Mouse (Mus musculus) lung, embryonic 14.5 days (tissue): ENCODE results near the gene Tsc1. TPM values are rescaled to one million over a fixed set of nuclear protein-coding genes. Genes with fewer than 3 reads are reported as not detected.
A peak's percentile ranks its signal among the peaks of the same experiment; 100 is the strongest.

Experiments used
- ATAC-seq: fragments of 200-750 bp; cut with Nextera tagmentation; 2 replicates; pipeline ENCODE4 v1.8.0; 2017; ENCODE audit warnings: mild to moderate bottlenecking, moderate TSS enrichment, moderate library complexity; ENCODE audit not compliant: insufficient read depth
- DNase-seq: peaks from one replicate; pipeline ENCODE4 v3.0.0-alpha.2; 2015
- H3K27ac ChIP-seq: fragments of 300-500 bp; sonication (generic); 2 replicates; pipeline ENCODE4 v1.5.1; 2014; ENCODE audit warnings: low read depth, mild to moderate bottlenecking, moderate library complexity
- H3K27me3 ChIP-seq: fragments of 300-500 bp; sonication (generic); 2 replicates; pipeline ENCODE4 v1.6.1; 2014; ENCODE audit warnings: low read length, control low read depth; ENCODE audit not compliant: insufficient read depth
- H3K36me3 ChIP-seq: fragments of 300-500 bp; sonication (generic); 2 replicates; pipeline ENCODE4 v1.6.1; 2014; ENCODE audit warnings: control low read depth; ENCODE audit not compliant: insufficient read depth
- H3K4me1 ChIP-seq: fragments of 300-500 bp; sonication (generic); 2 replicates; pipeline ENCODE4 v1.6.1; 2014; ENCODE audit warnings: antibody characterized with exemption, control low read depth; ENCODE audit not compliant: insufficient read depth
- H3K4me2 ChIP-seq: fragments of 300-500 bp; sonication (generic); 2 replicates; pipeline ENCODE4 v1.6.1; 2014; ENCODE audit warnings: mild to moderate bottlenecking
- H3K4me3 ChIP-seq: fragments of 300-500 bp; sonication (generic); 2 replicates; pipeline ENCODE4 v1.5.1; 2014; ENCODE audit warnings: low read depth, low read length
- H3K9ac ChIP-seq: fragments of 300-500 bp; sonication (generic); 2 replicates; pipeline ENCODE4 v1.6.1; 2014
- H3K9me3 ChIP-seq: fragments of 300-500 bp; sonication (generic); 2 replicates; pipeline ENCODE4 v1.6.1; 2016; ENCODE audit warnings: low read depth, low read length, control low read depth
- CTCF ChIP-seq: IDR thresholded peaks from 2 replicates; pipeline ENCODE4 v1.5.1; 2016; ENCODE audit warnings: antibody characterized with exemption, low read depth
- WGBS: fragments of 180-500 bp; shearing (Covaris S2); extraction: QIAGEN DNeasy Blood & Tissue Kit; methylation state at CpG from one replicate; pipeline ENCODE4 v1.1.7; 2014; 5-methylcytosine and 5-hydroxymethylcytosine counted together
- polyA plus RNA-seq: library from polyadenylated mRNA; unstranded; fragments of >200 nt; fragmentation: Nextera tagmentation; extraction: Ambion mirVana; gene quantifications from 2 replicates; pipeline ENCODE4 v1.2.1, GENCODE M21; 2014

Tsc1 gene
- polyA plus RNA-seq, 1 experiment from 2014 or later = 22.2 TPM

DNA sequence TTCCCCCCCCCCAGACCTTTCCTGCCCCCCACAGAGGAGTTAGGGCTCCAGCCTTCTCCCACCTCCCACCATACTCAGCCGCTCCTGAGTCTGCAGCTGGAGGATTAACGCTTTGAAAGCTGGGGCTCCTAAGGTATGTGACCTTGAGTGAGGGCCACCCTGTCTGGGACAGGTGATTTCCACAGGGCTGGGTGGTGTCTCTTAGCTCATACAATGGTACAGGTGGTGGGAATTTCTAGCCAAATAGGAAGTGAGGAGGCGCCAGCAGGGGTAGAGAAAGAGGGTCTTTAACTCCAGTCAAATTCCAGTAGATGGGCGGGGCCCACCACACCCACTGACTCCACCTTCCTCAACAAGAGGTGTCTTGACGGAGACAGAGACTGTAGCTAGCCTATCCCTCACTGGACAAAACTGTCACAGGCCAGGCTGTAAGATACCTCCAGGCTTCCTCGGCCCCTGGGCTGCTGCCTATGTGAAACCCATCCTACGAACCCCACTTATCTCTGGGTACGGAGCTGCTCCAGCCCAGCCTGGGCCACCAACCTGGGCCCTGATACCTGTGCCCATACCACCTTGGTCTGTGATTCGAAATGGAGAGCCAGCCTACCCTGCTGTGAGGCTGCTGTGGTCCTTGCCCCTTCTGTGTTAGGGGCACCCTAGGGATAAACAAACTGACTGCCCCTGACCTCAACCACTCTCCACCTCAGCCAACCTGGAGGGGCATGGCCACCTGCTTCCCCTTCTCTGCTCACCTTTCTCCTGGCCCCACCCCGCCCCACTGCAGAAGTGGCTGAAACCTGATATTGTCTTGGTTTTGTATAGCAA is 33.5 kb upstream of the Tsc1 start:
- Histone ChIP-seq H3K27me3 (no peaks in the 10 kb centered on the region), H3K9me3 (no peaks in the 10 kb centered on the region), H3K4me3 (no peak overlapping the region), H3K27ac (no peak overlapping the region), H3K4me1 (no peaks in the 10 kb centered on the region), H3K9ac (no peak overlapping the region), H3K36me3 (no peaks in the 10 kb centered on the region), H3K4me2 (no peak overlapping the region)
- no peak for DNase-seq
- 42% methylated on average over 10 of the region's 10 CpGs for WGBS
- ATAC-seq = peak; percentile 31; the same call in 1 of the 2 replicates
- no peak for TF ChIP-seq CTCF

DNA sequence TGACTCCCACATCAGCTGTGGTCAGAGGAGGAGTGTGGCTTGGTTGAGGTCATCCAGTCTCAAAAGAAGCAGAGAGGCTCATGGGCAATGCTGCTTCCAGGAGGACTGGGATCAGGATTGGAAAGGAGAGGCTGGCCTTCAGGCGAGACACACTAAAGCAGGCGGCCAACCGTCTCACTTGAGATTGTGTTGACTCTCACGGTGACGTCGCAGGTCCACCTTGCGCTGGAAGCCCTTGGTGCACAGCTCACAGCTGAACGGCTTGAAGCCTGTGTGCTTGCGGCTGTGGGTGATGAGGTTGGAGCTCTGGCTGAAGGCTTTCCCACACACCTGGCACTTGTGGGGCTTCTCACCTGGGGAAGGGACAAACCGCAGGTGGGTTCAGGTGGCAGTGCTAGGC is 31.2 kb upstream of the Tsc1 start:
- no peak overlapping the region for H3K9ac ChIP-seq
- 61% methylated on average over 10 of the region's 10 CpGs for WGBS
- H3K27ac ChIP-seq = no peak overlapping the region
- no peaks in the 10 kb centered on the region for H3K4me1 ChIP-seq
- no peaks in the 10 kb centered on the region for H3K9me3 ChIP-seq
- ATAC-seq = no peak
- no peak for TF ChIP-seq CTCF
- H3K36me3 ChIP-seq = no peaks in the 10 kb centered on the region
- H3K4me2 ChIP-seq = no peak overlapping the region
- no peak overlapping the region for H3K4me3 ChIP-seq
- DNase-seq = peak; percentile 37
- no peaks in the 10 kb centered on the region for H3K27me3 ChIP-seq

DNA sequence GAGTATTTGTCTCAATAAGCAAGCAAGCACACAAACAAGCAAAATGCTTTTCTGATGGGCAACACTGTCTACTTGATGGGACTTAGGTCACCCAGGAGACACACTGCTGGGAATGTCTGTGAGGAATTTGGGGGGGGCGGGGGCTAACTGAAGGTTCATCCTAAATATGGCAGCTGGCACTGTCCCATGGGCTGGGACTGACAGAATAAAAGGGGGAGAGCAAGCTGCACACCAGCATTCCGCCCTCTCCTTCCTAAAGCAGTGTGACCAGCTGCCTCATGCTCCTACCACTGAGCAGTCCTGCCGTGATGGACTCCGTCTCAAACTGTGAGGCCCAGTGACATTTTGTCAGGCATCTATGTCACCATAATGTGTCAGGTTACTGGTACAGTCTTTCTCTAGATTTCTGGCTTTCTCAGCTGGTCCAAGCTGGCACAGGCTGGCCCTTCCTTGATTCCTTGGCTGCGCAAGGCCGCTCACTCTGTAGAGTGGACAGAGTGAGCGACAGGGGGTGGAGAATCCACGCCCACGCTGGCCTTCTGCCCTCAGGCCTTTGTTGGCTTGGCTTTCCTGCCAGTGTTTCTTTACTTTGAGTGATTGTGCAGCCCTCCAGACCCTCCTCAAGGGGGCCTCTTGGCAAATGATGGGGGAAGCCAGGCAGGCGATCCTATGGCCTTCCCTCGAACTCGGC is 30.2 kb upstream of the Tsc1 start:
- no peak for DNase-seq
- no peak for TF ChIP-seq CTCF
- 71% methylated on average over 12 of the region's 12 CpGs for WGBS
- Histone ChIP-seq H3K4me3 (no peak overlapping the region), H3K36me3 (no peaks in the 10 kb centered on the region), H3K4me1 (no peaks in the 10 kb centered on the region), H3K27ac (no peak overlapping the region), H3K9ac (no peak overlapping the region), H3K27me3 (no peaks in the 10 kb centered on the region), H3K9me3 (no peaks in the 10 kb centered on the region), H3K4me2 (no peak overlapping the region)
- ATAC-seq = no peak

DNA sequence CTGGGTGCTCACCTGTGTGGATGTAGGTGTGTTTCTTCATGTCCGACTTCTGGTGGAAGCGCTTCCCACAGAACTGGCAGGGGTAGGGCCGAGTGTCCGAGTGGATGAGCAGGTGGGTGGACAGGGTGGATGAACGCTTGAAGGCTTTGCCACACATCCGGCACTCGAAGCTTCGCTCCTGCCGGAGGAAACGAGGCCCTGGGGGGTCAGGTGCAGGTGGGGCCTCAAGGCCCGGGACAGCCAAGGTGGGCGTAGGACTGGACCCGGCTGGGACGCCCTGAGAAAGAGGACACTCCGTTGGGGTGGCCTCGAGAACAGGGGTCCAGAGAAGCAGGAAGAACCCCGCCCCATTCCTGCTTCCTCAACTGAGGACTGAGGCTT is 29.6 kb upstream of the Tsc1 start:
- no peak for TF ChIP-seq CTCF
- DNase-seq (no peak), ATAC-seq (no peak)
- H3K36me3 ChIP-seq = no peaks in the 10 kb centered on the region
- H3K27ac ChIP-seq = no peak overlapping the region
- 75% methylated on average over 17 of the region's 17 CpGs for WGBS
- H3K27me3 ChIP-seq = no peaks in the 10 kb centered on the region
- no peaks in the 10 kb centered on the region for H3K9me3 ChIP-seq
- H3K4me3 ChIP-seq = no peak overlapping the region
- no peak overlapping the region for H3K9ac ChIP-seq
- H3K4me1 ChIP-seq = no peaks in the 10 kb centered on the region
- H3K4me2 ChIP-seq = no peak overlapping the region

DNA sequence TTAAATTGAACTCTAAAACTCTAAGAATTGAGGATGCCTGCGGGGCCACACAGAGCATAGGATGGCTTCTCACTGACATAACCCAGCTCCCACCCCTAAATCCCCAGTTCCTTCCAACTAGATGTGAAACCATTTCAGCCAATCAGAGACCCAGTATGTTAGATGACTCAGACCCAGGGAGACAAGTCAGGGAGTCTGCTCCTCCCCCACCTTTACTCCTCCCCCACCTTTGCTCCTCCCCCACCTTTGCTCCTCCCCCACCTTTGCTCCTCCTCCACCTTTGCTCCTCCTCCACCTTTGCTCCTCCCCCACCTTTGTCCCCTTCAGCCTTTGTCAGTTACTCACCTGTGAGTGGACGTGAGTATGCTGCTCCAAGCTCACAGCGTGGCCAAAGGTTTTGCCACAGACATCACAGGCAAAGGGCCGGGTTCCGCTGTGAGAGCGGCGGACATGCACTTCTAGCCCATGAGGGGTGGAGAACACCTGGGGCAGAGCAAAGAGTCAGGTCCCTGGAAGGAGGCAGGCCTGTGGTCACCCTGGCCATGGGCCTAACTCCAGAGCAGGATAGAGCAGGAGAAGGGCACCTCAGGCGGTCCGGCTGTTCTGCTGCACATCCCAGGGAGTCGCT is 28.5 kb upstream of the Tsc1 start:
- Histone ChIP-seq H3K9me3 (no peaks in the 10 kb centered on the region), H3K4me3 (no peak overlapping the region), H3K27ac (no peak overlapping the region), H3K4me2 (no peak overlapping the region), H3K36me3 (no peaks in the 10 kb centered on the region), H3K27me3 (no peaks in the 10 kb centered on the region), H3K9ac (no peak overlapping the region), H3K4me1 (no peaks in the 10 kb centered on the region)
- no peak for TF ChIP-seq CTCF
- DNase-seq = no peak
- no peak for ATAC-seq
- WGBS = 62% methylated on average over 10 of the region's 10 CpGs

DNA sequence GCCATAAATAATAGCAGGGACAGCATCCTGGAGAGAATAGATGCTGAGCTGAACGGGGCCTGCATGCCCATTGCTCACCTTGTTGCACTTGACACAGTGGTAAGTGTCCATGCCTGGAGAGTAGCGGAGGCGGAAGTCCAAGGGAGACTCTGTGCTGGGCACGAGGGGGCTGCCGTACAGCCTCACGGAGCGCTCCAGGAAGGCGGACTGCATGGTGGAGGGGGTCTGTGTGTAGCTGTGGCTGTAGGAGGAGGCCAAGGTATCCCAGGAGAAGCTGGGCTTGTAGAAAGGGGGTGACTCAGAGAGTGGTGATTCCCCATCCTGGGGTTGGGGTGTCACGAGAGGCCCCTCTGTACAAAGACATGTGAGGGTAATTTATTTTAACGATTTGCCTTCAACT is 27.4 kb upstream of the Tsc1 start:
- Histone ChIP-seq H3K4me1 (no peaks in the 10 kb centered on the region), H3K36me3 (no peaks in the 10 kb centered on the region), H3K27ac (no peak overlapping the region), H3K9ac (no peak overlapping the region), H3K4me3 (no peak overlapping the region), H3K27me3 (no peaks in the 10 kb centered on the region), H3K4me2 (no peak overlapping the region), H3K9me3 (no peaks in the 10 kb centered on the region)
- DNase-seq (no peak), ATAC-seq (no peak)
- WGBS = 86% methylated on average over 10 of the region's 10 CpGs
- no peak for TF ChIP-seq CTCF

DNA sequence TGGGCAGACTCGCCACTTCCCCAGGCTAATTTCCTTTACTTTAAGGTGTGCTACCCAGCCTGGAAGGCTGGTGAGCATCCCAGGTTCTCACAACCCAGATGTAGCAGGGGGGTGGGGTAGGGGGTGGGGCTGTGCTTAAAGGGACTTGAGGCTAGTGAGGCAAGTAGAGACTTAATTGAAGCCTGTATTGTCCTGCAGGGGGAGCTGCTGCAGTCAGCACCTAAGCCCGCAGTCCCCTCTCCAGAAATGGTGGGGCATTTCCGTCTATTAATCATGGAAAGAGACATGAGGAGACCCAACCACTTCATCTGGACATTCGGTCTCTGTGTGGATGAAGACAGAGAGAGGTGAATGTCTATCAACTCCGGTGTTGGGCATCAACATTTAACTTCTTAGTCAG is 24.7 kb upstream of the Tsc1 start:
- Histone ChIP-seq H3K9ac (no peak overlapping the region), H3K4me1 (no peaks in the 10 kb centered on the region), H3K27ac (no peak overlapping the region), H3K27me3 (peaks cover 9% of the 10 kb centered on the region), H3K9me3 (no peaks in the 10 kb centered on the region), H3K4me2 (no peak overlapping the region), H3K4me3 (no peak overlapping the region), H3K36me3 (no peaks in the 10 kb centered on the region)
- DNase-seq (peak; percentile 38), ATAC-seq (no peak)
- 32% methylated on average over 5 of the region's 5 CpGs for WGBS
- TF ChIP-seq CTCF = peak; percentile 39
